Mouse (Mus musculus) intestine, embryonic 16.5 days (tissue): Measurements from ENCODE around the gene B4galt4. TPM values are rescaled to one million over a fixed set of nuclear protein-coding genes. Genes with fewer than 3 reads are reported as not detected.
"Not testable (repeated sequence)": the region's sequence is repeated elsewhere in the genome, so short reads cannot be mapped to it uniquely, and the experiment has no call there.

ENCODE experiments used
- ATAC-seq: fragments of 200-750 bp; cut with Nextera tagmentation; 2 replicates; pipeline ENCODE4 v1.8.0; 2017; ENCODE audit warnings: moderate TSS enrichment, moderate library complexity
- H3K27ac ChIP-seq: fragments of 300-500 bp; sonication (generic); 2 replicates; pipeline ENCODE4 v1.5.1; 2014; ENCODE audit warnings: mild to moderate bottlenecking, low read length
- H3K27me3 ChIP-seq: fragments of 300-500 bp; sonication (generic); replicated peaks from 2 replicates; pipeline ENCODE4 v1.6.1; 2014; ENCODE audit warnings: low read length, control low read depth, mixed read lengths; ENCODE audit not compliant: control insufficient read depth, insufficient read depth
- H3K36me3 ChIP-seq: fragments of 300-500 bp; sonication (generic); 2 replicates; pipeline ENCODE4 v1.6.1; 2014; ENCODE audit warnings: low read length, control low read depth; ENCODE audit not compliant: control insufficient read depth, insufficient read depth
- H3K4me1 ChIP-seq: fragments of 300-500 bp; sonication (generic); 2 replicates; pipeline ENCODE4 v1.6.1; 2014; ENCODE audit warnings: low read length, control low read depth, mixed read lengths; ENCODE audit not compliant: control insufficient read depth, insufficient read depth
- H3K4me2 ChIP-seq: fragments of 300-500 bp; sonication (generic); 2 replicates; pipeline ENCODE4 v1.6.1; 2014; ENCODE audit warnings: low read depth, low read length, control low read depth
- H3K4me3 ChIP-seq: fragments of 300-500 bp; sonication (generic); 2 replicates; pipeline ENCODE4 v1.5.1; 2014; ENCODE audit warnings: mild to moderate bottlenecking, low read length
- H3K9ac ChIP-seq: fragments of 300-500 bp; sonication (generic); 2 replicates; pipeline ENCODE4 v1.6.1; 2014; ENCODE audit warnings: low read depth, low read length
- H3K9me3 ChIP-seq: fragments of 300-500 bp; sonication (generic); 2 replicates; pipeline ENCODE4 v1.6.1; 2016; ENCODE audit warnings: low read length, control low read depth; ENCODE audit not compliant: control insufficient read depth
- WGBS: fragments of 180-500 bp; shearing (Covaris S2); extraction: QIAGEN DNeasy Blood & Tissue Kit; methylation state at CpG from one replicate; pipeline ENCODE4 v1.1.7; 2014; 5-methylcytosine and 5-hydroxymethylcytosine counted together
- polyA plus RNA-seq: library from polyadenylated mRNA; unstranded; fragments of >200 nt; fragmentation: Nextera tagmentation; extraction: Ambion mirVana; gene quantifications from 2 replicates; pipeline ENCODE4 v1.2.1, GENCODE M21; 2015

The B4galt4 gene
- polyA plus RNA-seq, 1 experiment from 2014 or later: 21.7 TPM

DNA sequence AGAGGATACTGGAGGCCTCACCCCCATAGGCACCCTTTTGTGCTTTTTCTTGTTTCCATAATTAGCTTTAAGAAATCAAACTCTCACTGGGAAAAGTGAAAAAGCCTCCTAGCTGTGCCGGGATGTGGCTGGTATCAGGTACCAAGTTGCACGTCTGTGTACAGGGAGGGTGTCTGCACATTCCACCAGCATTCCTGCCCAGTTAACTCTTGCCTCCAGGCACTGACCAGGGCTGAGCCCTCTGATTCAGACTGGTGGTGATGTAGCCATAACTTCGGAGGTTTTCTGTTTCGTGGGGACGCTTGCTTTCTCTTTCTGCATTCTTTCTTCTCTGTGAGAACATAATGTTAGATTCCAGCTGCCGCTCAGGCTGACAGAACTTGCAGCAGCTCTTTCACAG lies 51.1 kb downstream of the B4galt4 start:
- H3K4me3 ChIP-seq: no peak overlapping the region
- no peaks in the 10 kb centered on the region for H3K36me3 ChIP-seq
- H3K27ac ChIP-seq: no peak overlapping the region
- H3K4me2 ChIP-seq: no peak overlapping the region; the same call in 1 of the 2 replicates
- no peak for ATAC-seq
- WGBS: 50% methylated on average over 6 of the region's 6 CpGs
- no peaks in the 10 kb centered on the region for H3K9me3 ChIP-seq
- H3K27me3 ChIP-seq: no peaks in the 10 kb centered on the region
- H3K9ac ChIP-seq: no peak overlapping the region
- H3K4me1 ChIP-seq: no peaks in the 10 kb centered on the region

DNA sequence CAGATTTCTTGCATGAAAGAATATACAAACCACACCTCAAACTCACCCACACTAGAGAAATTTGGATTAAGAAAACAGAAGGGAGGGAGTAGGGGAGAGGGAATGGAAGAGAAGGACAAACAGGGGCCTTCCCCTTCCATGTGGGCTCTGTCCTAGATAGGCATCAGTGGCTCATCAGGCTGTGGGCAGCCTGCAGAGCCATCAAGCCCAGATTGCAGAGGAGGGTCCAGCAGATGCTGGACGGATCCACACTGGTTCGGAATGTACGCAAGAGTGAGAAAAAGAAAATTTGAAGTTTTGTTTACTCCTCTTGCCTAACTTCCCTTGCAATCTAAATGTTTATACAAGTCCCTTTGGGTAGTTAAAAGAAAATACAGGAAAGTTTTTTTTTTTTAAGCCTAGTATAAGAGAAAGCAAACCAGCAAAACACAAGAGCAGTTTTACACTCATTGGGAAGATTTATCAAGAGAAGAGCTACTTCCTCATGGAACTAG lies 56.9 kb downstream of the B4galt4 start:
- no peaks in the 10 kb centered on the region for H3K4me1 ChIP-seq
- H3K4me2 ChIP-seq: no peak overlapping the region
- no peak for ATAC-seq
- H3K4me3 ChIP-seq: no peak overlapping the region
- no peak overlapping the region for H3K27ac ChIP-seq
- no peaks in the 10 kb centered on the region for H3K9me3 ChIP-seq
- no peaks in the 10 kb centered on the region for H3K36me3 ChIP-seq
- WGBS: 67% methylated on average over 3 of the region's 3 CpGs
- H3K27me3 ChIP-seq: no peaks in the 10 kb centered on the region
- no peak overlapping the region for H3K9ac ChIP-seq

DNA sequence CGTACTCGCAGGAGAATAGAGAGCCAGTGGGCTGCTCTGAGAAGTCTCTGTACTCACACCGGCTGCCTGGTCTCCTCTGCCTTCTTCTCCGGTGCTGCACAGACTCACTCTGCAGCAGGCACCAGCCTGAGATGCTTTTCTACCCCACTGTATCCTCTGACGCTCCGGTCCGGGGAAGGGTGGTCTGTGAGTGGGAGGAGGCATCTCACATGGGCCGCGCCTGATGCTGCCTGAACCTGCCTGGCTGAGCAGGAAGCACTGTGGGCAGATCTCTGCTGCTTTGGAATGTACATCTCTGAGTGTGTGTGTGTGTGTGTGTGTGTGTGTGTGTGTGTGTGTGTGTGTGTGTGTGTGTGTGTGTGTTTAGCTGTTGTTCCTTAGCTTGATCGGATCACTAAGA lies 58.0 kb downstream of the B4galt4 start, which contains the start of gene Upk1b:
Upk1b (minus strand) TSS at position 238 of the 400 bp plus-strand sequence.
- Histone ChIP-seq H3K4me1 (no peaks in the 10 kb centered on the region), H3K4me2 (no peak within 1 kb of the TSS), H3K9me3 (no peaks in the 10 kb centered on the region), H3K27ac (no peak within 1 kb of the TSS), H3K36me3 (no peaks in the 10 kb centered on the region), H3K27me3 (no peaks in the 10 kb centered on the region), H3K4me3 (no peak within 1 kb of the TSS), H3K9ac (no peak within 1 kb of the TSS)
- 28% methylated on average over 10 of the region's 10 CpGs for WGBS
- ATAC-seq: peak; percentile 52; the same call in 1 of the 2 replicates

DNA sequence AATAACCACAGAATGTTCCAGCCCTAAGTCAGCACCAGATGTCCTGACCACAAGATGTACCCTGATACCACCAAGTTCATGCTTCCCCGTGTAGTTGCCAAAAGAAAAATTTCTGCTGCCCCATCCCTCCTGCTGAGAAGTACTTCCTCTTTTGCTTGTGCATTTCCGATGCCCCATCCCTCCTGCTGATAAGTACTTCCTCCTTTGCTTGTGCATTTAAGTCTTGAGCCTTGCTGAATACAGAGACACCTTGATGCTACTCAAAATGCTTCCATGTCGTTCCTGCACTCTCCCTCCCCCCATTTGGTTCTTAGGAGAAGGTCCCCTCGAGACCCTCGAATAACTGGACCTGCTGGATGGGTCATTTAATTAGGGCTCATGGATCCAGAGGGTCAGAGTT lies 65.7 kb downstream of the B4galt4 start:
- not testable (repeated sequence) for H3K4me2 ChIP-seq, ATAC-seq, H3K27me3 ChIP-seq, H3K4me1 ChIP-seq, H3K27ac ChIP-seq, H3K4me3 ChIP-seq, H3K9ac ChIP-seq, H3K9me3 ChIP-seq, H3K36me3 ChIP-seq
- 91% methylated on average over 5 of the region's 5 CpGs for WGBS

DNA sequence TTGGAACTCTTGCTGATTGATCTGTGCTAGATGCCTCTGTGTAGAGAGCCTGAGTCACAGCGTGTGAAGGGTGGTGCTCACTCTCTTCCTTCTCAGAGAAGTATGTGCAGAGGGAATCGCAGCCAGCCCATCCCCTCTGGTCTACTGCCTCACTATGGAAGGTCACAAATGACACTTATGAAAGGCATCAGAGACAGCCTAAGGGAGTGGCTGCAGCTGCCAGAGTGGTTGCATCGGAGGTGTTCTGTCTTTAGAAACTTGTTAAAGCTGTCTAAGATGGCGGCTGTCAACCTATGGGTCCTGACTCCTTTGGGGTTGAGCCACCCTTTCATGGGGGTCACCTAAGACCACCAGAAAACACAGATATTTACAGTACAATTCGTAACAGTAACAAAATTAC lies 68.1 kb downstream of the B4galt4 start:
- Histone ChIP-seq H3K9ac (no peak overlapping the region), H3K9me3 (peaks cover 6% of the 10 kb centered on the region; the same call in 1 of the 2 replicates), H3K4me1 (no peaks in the 10 kb centered on the region), H3K36me3 (no peaks in the 10 kb centered on the region), H3K4me3 (no peak overlapping the region), H3K27ac (no peak overlapping the region), H3K4me2 (no peak overlapping the region), H3K27me3 (no peaks in the 10 kb centered on the region)
- ATAC-seq: 0 out of 2 replicates have a peak, but pooled peaks have one; percentile 36
- 73% methylated on average over 5 of the region's 5 CpGs for WGBS

DNA sequence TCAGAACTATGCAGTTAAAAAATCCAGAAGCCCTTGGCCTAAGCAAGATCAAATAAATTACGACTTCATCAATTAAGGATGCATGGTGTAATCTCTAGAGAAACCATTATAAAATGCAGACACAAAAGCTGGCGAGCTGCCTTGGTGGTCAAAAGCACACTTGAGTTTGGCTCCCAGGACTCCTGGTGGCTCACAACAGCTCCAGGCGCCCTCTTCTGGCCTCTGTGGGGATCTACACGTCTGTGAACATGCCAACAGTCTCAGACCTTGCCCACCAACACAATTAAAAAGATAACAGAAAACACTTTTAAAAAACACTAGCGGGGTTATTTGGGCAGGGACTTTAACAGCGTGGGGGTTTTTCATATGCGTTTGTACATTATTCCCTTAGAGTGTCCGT lies 70.5 kb downstream of the B4galt4 start:
- 36% methylated on average over 8 of the region's 8 CpGs for WGBS
- Histone ChIP-seq H3K9ac (no peak overlapping the region), H3K4me1 (no peaks in the 10 kb centered on the region), H3K27me3 (no peaks in the 10 kb centered on the region), H3K36me3 (no peaks in the 10 kb centered on the region), H3K9me3 (peaks cover 6% of the 10 kb centered on the region; the same call in 1 of the 2 replicates), H3K4me2 (no peak overlapping the region), H3K27ac (no peak overlapping the region), H3K4me3 (no peak overlapping the region)
- ATAC-seq: no peak

Other genes starting within 250 kb of the B4galt4 start
- 22.6 and 23.6 TPM in 2 replicates for gene Timmdc1, start 219.6 kb upstream of the B4galt4 start, polyA plus RNA-seq
- gene Poglut1, start 192.0 kb upstream of the B4galt4 start, polyA plus RNA-seq: 31.5 and 33.9 TPM in 2 replicates
- gene Tmem39a, start 183.6 kb upstream of the B4galt4 start, polyA plus RNA-seq: 81.4 and 83.2 TPM in 2 replicates
- gene Arhgap31, start 29.0 kb upstream of the B4galt4 start, polyA plus RNA-seq: 5.7 TPM in 2 replicates
- 12.0 and 13.6 TPM in 2 replicates for gene Upk1b, start 58.1 kb downstream of the B4galt4 start, polyA plus RNA-seq
- gene 4930435E12Rik, start 86.5 kb downstream of the B4galt4 start, polyA plus RNA-seq: not detected in 2 replicates
- 0.81 and 1.2 TPM in 2 replicates for gene Igsf11, start 150.4 kb downstream of the B4galt4 start, polyA plus RNA-seq